Mouse (Mus musculus) common myeloid progenitor, adult 5-6 weeks (primary cell): Measurements from ENCODE around the gene Hoxd10. TPM values are rescaled to one million over a fixed set of nuclear protein-coding genes. Genes with fewer than 3 reads are reported as not detected.

Experiments used
- ATAC-seq: replicated peaks from 2 replicates; pipeline ENCODE4 v1.8.0; 2016; ENCODE audit warnings: low read depth, mild to moderate bottlenecking, moderate TSS enrichment, inconsistent platforms; ENCODE audit not compliant: poor library complexity, severe bottlenecking
- total RNA-seq: library from RNA; stranded (forward); fragments of 200-1000, 187-1606 nt; gene quantifications from 2 replicates; pipeline ENCODE4 v1.2.3, GENCODE M21; 2017

Hoxd10 gene
- total RNA-seq, 1 experiment from 2014 or later = not detected

DNA sequence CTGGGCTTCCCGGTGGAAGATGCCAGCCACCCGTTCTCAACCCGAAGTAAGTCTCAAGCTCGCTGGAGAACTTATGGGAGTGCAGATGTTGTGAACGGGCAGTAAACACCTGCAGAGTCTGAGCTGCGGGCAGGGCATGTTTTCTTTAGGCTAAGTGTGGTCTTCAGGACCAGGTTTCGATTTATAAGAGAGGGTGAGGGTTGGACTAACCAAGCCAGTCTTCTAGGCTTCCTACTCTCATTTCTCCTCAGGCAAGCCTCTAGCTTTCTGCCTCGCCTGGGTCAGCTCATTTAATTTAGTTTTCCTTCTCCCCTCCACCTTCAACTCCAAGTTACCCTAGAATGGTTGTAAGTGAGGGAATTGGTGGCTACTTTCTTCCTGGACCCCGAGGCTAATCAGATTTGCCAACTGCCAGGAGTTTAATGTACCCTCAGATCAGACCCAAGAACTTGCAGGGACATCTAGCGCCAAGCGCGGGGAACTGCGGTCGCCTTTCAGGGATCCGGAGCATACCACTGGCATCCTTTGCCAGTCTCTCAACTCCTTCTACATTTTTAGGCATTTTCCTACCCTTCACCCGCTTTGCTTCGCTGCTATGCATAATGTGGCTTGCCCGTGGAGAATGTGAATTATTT is 28.3 kb upstream of the Hoxd10 start:
- ATAC-seq = peak; percentile 68

DNA sequence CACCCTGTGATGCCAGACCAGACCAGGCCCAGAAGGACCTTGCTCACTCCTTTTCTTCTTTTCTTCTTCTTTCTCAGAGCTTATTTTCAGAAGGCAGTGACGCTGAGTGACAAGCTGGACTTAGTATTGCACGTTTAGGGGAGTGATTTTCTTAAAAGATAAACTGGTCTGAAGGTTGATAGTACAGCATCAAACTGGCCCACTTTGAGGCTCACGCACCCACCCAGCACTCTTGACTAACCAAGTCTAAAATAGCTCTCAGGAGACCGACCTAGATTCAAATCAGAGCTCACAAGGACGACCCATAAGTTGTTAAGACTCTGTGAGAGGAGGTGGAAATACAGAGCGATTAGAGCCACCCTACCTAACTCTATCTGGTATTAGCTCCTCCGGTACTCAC is 25.3 kb upstream of the Hoxd10 start:
- no peak for ATAC-seq

DNA sequence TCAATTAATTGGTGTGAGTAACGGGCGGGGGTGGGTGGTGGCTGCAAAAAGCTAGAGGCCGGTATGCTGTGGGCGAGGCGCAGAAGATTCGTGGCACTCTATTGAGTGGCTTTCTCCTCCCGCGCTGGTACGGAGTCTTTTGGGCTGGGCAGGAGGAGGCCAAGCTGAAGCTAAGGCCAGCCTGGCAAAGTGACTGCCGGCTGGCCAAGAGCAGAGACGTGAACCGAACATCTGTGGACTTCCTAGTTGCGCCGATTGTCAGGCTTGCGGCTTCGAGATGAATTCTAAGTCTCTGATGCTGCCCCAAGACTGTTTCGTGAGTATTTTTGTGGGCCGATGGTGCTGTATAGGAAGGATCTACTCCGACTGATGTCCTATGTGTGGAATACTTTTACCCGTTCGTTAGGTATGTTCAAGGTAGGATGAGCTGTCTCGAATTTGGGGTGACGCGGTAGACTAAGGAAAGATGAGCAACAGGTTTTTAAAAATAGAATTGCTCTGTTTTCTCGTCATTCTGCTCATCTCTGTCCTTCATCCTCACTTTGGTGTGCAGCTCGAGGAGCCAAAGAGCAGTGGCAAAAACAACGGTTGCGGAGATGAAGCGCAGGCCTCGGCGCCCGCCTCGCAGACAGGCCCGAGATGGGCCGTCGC is 24.4 kb upstream of the Hoxd10 start:
- ATAC-seq = no peak

DNA sequence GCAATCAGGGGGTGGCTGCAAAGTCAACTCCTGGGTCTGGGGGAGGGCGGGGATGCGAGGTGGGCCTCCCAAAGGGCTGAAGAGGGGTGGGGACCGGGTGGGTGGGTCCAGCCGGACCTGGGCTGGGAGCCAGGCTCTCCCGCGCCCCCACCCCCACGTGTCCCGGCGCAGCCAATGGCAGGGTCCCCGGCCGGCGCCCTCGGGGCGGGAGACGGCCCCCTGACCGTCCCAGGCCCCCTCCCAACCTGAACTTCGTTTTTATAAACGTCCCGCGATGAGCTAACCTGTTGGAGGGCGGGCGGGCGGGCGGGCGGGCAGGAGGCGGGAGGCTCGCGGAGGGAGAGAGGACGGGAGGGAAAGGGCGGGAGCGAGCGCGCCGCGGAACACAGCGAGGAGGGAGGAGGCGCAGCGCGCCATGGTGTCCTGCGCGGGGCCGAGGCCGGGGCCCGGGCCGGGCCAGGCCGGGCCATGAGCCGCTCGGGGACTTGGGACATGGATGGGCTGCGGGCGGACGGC is 23.8 kb upstream of the Hoxd10 start, which contains the start of gene Hoxd13:
Gene Hoxd13 (plus strand): TSS at position 469 of the 516 bp plus-strand sequence.
- ATAC-seq = no peak

DNA sequence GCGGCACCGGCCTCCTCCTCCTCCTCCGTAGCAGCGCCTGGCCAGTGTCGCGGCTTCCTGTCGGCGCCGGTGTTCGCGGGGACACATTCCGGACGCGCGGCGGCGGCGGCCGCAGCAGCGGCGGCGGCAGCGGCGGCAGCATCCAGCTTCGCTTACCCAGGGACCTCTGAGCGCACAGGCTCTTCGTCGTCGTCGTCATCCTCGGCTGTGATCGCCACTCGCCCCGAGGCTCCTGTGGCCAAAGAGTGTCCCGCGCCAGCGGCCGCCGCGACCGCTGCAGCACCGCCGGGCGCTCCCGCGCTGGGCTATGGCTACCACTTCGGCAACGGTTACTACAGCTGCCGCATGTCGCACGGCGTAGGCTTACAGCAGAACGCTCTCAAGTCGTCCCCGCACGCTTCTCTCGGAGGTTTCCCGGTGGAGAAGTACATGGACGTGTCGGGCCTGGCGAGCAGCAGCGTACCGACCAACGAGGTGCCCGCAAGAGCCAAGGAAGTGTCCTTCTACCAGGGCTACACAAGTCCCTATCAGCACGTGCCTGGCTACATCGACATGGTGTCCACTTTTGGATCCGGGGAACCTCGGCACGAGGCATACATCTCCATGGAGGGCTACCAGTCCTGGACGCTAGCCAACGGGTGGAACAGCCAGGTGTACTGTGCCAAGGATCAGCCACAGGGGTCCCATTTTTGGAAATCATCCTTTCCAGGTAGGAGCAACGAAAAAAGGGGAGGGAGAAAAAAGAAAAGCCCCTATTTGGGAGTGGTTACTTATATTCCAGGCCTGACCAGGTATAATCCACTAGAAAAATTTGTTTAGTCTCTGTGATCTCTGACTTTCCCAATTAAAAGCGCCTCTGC is 23.1 kb upstream of the Hoxd10 start:
- no peak for ATAC-seq

DNA sequence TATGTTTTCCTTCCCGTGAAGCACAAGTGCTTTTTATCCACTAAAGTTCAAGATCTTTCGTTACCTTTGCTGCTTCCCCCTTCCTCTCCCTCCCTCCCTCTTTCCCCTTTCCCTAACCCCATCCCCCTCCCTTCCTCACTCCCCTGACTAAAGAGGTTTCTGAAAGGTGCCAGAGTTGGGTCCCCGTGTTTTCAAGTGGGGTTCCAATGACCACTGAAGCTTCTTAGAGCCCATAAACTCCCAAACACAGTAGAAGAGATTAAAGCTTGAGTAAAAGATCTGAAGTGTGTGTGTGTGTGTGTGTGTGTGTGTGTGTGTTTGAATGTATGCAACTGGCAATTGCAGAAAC is 22.5 kb upstream of the Hoxd10 start:
- ATAC-seq = no peak

DNA sequence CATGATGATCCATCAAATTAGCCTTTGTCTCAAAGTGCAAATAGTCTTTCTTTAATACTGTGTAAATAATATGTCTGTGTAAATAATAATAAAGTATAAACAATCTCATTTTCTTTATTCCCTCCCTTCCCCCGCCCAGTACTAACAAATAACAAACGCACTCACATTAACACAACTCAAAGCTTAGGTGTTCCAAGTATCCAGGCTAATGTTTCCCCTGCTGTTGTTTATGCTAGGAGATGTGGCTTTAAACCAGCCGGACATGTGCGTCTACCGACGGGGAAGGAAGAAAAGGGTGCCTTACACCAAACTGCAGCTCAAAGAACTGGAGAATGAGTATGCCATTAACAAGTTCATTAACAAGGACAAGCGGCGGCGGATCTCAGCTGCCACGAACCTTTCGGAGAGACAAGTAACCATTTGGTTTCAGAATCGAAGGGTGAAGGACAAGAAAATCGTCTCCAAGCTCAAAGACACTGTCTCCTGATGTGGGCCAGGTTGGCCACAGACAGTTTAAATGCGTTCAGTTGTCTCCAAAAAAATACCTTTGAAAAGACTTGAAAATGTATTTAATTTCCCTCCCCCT is 22.0 kb upstream of the Hoxd10 start:
- no peak for ATAC-seq

DNA sequence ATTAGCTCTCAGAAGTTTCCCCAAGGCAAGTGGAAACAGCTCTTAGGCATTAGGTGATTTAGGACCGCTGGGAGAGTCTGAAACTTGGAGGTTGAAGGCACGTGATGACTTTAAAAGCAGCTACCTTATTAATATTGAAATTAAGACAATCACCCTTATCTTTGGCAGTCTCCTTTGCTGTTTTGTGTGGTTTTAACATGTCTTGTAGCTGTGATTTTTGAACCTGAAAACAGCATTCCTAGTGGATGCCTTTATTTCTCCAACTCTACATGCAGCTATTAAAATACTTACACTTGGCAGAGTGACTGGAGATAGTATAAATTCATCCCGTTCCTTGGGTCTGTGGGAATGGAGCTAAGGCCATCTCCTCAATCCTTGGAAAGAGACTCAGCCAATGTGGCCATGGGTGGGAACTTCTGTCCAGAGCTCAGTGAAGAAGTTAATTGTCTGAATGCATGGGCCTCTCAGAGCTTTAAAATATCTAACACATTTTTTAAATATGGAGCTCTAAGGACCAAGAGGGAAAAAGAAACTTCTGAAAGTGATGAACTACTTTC is 21.0 kb upstream of the Hoxd10 start:
- ATAC-seq = no peak

DNA sequence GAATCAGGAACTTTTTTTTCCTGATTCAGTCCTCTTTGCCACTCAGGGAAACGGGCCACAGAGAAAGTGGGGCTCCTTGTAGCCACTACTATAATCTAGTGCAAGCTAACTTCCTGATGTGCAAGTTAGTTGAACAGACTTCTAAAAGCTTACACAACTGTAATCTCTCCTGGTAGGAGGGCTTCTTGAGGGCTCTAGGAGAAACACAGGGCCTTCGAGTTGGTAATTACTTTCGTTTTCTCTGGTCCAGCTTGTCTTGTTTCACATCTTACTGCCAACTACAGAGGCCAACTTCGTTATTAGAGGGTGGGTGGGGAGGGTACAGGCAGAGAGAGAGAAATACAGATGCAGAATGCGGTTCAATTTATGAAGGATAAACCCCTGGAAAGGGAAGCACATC is 19.9 kb upstream of the Hoxd10 start:
- ATAC-seq = no peak

DNA sequence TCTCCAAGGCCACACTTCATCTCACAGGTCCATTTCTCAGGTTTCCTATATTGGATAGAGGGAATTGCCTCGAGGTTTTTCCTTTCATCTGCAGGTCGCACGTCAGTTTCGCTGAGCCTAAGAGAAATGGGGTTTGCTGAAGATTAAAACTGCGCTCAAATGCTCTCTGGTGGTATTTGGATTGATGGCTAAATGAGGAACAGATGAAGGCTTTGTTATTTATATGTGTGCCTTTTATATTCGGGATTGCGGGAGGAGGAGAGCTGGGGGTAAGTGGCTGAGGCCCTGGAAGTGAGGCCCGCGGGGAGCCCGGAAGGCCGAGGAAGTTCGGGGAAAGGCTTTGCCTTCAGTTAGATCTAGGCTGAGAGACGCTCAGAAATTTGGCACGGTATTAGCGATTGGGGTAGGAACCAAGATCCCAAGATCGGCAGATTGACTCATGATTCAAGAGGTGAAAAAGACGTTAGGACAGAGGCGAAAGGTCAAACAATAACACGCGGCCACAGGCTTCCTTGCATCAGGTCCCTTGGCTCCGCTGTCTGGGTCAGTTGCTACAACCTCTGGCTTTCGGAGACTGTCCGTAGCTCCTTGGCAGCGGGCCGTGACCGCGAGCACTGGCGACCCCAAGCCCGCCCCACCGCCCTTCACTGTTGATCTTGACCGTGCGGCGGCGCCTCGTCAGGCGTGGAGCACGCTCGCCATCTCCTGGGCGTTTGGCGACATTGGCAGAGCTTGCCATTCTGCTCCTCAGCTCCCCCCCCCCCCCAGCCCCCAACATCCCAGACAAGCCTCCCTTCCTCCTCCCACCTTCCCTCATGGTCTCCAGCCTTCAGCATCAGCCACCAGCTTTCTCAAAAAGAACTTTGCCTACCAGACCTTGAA is 19.0 kb upstream of the Hoxd10 start:
- ATAC-seq = peak; percentile 84

DNA sequence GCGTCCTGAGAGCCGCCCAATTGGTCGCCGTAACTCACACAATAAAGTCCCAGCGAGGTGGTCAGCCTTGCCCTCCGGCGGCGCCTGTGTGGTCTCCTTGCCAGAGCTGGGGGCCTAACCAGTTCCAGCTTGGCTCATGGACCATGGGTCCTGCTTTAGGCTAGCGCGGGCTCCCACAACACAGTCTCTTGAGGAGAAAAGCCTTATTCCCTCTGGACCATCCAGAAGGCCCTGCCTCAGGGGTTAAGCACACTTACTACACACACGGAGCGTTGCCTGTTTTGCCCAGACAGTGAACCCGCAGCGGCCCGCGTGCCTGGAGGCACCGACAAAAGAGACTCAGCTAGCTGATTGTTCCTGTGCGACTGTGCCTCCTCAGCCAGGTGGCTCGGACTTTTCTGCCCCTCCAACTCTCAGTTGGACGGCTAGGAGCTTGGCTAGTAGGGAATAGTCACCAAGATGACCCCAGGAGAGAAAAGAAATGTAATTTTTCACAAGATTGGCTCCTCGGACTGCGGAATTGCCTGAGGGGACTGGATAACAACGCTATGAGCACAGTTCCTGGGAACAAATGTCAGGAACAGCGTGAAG is 17.8 kb upstream of the Hoxd10 start:
- ATAC-seq = no peak

DNA sequence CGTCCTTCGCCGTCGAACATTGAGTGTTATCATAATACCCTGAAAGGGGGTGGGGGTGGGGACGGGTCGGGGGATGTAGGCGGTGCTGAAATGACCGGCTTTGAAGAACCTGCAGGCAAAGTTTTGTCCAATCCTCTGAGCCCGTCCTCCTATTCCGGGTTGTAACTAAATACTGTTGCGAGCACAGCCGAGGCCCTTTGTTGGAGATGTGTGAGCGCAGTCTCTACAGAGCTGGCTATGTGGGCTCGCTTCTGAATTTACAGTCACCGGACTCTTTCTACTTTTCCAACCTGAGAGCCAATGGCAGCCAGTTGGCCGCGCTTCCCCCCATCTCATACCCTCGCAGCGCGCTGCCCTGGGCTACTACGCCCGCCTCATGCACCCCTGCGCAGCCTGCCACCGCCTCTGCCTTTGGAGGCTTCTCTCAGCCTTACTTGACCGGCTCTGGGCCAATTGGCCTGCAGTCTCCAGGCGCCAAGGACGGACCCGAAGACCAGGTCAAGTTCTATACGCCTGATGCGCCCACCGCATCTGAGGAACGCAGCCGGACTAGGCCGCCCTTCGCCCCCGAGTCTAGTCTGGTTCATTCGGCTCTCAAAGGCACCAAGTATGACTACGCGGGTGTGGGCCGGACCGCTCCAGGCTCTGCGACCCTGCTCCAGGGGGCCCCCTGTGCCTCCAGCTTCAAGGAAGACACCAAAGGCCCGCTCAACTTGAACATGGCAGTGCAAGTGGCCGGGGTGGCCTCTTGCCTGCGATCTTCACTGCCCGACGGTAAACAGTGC is 16.7 kb upstream of the Hoxd10 start, which contains the start of gene Hoxd12:
Gene Hoxd12 (plus strand): TSS at position 133 of the 785 bp plus-strand sequence.
- ATAC-seq = no peak

DNA sequence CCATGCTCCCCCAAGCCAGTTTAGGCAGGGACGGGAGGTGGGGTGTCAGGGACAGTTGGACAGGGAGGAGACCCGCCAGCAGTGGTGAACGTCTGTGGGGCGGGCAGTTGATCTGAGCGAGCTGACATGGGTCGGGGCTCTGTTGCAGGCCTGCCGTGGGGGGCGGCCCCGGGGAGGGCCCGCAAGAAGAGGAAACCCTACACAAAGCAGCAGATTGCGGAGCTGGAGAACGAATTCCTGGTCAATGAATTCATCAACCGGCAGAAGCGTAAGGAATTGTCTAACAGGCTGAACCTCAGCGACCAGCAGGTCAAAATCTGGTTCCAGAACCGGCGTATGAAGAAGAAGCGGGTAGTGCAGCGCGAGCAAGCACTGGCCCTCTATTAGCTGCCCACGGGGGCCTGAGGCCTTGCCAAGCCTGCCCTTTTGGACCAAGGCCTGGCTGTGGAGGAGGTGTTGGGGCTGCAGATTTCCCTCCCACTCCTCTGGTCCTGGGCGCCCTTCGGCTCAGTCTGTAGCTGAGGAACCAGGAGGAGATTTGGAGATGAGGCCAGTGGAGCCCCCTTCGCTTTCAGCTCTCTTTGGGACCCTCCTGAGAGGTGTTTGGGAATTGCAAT is 15.9 kb upstream of the Hoxd10 start:
- ATAC-seq = no peak

DNA sequence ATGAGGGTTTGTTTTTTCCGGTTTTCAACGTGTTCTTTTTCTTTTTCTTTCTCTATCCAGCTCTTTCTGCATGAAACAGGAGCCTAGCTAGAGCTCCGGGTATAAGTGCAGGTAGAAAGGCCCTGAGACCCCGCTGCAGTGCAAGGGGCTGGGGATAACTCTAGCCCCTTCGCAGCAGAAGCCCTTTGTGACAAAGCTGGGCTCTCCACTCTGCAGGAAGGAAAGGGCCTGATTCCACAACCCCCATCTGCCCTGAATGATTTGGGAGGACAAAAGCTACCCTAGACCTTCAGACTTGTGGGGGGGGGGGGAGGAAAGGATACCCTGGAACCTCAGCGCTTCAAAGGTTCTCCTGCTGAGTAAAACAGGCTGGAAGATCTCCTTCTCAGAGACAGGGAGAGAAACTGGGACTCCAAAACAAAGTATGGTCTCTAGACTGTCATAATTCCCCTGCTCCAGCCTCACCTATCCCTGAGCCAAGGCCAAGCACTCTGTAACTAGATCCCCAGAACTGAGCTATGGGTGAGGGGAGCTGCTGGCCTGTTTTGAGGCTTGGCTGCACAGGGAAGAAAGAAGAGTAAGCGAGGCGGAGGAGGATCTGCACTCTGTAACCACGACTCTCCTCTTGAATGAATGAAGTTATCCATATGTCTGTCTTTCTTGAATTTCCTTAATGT is 15.2 kb upstream of the Hoxd10 start:
- no peak for ATAC-seq

DNA sequence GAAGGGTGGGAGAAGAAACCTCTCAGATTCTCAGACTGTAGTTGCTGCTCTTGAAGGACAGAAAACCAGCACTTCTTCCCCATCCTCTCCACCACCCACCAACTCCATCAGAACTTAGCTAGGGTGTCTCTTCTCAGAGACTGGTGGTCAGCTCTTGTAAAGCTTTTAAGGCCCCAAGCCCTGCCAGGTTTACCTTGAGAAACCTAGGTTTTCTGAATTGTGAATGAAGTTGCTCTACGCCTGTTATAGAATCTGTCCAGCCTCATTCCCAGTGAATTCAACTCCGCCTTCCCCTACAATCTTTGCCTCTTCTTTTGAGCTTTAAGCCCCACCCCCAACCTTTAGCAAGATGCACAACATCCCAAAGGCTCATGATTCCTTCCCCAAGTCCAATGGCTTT is 14.6 kb upstream of the Hoxd10 start:
- ATAC-seq = no peak

DNA sequence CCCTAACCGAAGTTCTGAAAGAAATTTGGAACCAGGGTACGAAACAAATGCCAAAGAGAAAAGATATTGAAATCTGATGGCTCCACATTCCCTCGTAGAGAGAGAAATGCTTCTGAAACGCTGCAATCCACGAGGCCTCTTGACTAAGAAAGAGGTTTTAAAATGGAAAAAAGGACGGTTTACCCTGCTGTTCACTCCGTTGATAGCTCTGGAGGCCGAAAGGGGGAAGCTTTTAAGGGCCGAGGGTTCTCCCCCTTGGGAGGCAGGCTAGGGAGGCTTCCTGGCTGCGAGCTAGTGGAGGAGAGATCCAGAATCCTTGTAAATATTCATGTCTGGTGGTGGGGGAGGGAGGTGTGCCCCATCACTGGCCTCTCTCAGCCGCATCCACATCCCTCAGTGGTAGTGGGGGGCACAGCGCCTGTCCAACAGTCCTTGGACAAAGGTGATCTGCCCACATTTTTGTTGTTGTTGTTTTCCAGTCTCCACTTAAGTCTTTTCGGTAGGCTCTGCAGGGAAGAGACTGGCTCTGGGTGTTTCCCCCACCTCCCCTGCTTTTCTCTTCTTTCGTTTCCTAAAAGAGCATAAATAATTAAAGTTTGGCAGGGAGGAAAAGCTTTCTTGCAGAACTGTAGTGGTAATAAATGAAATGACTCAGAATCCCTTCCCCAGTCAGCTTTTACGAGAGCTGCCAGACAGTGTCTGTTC is 12.7 kb upstream of the Hoxd10 start, which contains the start of gene Hoxd11:
Gene Hoxd11 (plus strand): TSS at position 667 of the 705 bp plus-strand sequence.
- ATAC-seq = no peak
